13 mouse cellular contexts compared by ENCODE assay signal in the genomic region with DNA sequence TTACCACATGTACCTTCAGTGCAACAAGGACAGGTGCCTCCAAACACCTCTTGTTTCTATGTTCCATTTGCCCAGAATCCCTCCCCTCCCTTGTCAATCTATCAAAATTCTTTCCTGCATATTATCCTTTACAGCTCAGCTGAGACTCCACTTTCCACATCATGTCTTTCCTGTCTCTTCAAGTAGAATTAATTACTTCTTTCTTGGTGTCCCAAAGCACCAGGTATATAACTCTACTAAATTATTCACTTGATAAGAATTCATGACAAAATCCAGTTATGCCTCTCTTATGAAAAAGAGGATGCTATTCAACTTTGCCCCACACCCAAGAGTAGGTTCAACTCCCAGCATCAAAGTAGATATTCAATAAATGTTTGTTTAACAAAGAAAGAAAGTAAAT.
"Had no signal": no experiment of that assay in that cellular context is flagged by ENCODE, and none has a peak within 500 bp of the region (broad histone marks: within the 10 kb centered on the region; RNA-seq: fewer than 3 reads in every experiment).

No protein-coding gene starts in this region.

- ATAC-seq: intestine, postnatal 0 days; liver, embryonic 12.5 days had no signal

- DNase-seq: kidney, adult 9 months; lung, embryonic 14.5 days; lung, postnatal 10 days; right cerebral cortex, adult 18-20 months; right cerebral cortex, postnatal 25 days; thymus, postnatal 36 days had no signal

- H3K36me3 ChIP-seq: limb, embryonic 15.5 days; liver, embryonic 12.5 days had no signal

- H3K27ac ChIP-seq: kidney, postnatal 0 days; limb, embryonic 15.5 days; liver, embryonic 12.5 days; macrophage had no signal

- H3K9ac ChIP-seq: limb, embryonic 15.5 days; liver, embryonic 12.5 days; lung, embryonic 14.5 days had no signal

- H3K4me3 ChIP-seq: limb, embryonic 15.5 days; liver, embryonic 12.5 days; megakaryocyte, embryonic 14.5 days; myocyte had no signal

- H3K27me3 ChIP-seq: limb, embryonic 15.5 days; liver, embryonic 12.5 days; megakaryocyte, embryonic 14.5 days had no signal

- H3K4me1 ChIP-seq: limb, embryonic 15.5 days; liver, embryonic 12.5 days; megakaryocyte, embryonic 14.5 days had no signal

- H3K9me3 ChIP-seq: limb, embryonic 15.5 days; liver, embryonic 12.5 days had no signal

- H3K4me2 ChIP-seq: limb, embryonic 15.5 days; liver, embryonic 12.5 days; lung, embryonic 14.5 days had no signal
